Mouse (Mus musculus): ENCODE data around the gene Spg11.
"Not testable (repeated sequence)": the region's sequence is repeated elsewhere in the genome, so short reads cannot be mapped to it uniquely, and the experiment has no call there.

The Spg11 gene

GRCm38 (mm10) chr2:122145756-122146155, 27.6 kb upstream of the Spg11 start:
- no peak for DNase-seq (ENCODE audit: low read depth, low spot score)

GRCm38 (mm10) chr2:122143111-122143510, 24.9 kb upstream of the Spg11 start:
- DNase-seq (ENCODE audit: low read depth, low spot score), result no peak

GRCm38 (mm10) chr2:122141332-122141967, 23.3 kb upstream of the Spg11 start:
- no peak for DNase-seq (ENCODE audit: low read depth, low spot score)

GRCm38 (mm10) chr2:122140815-122141214, 22.6 kb upstream of the Spg11 start:
- DNase-seq (ENCODE audit: low read depth, low spot score), result no peak

GRCm38 (mm10) chr2:122137839-122138465, 19.8 kb upstream of the Spg11 start:
- no peak for DNase-seq (ENCODE audit: low read depth, low spot score)

GRCm38 (mm10) chr2:122132618-122133017, 14.4 kb upstream of the Spg11 start:
- DNase-seq (ENCODE audit: low read depth, low spot score), result no peak

GRCm38 (mm10) chr2:122132078-122132477, 13.9 kb upstream of the Spg11 start:
- no peak for DNase-seq (ENCODE audit: low read depth, low spot score)

GRCm38 (mm10) chr2:122127635-122128034, 9.4 kb upstream of the Spg11 start:
- no peak for DNase-seq (ENCODE audit: low read depth, low spot score)

- DNase-seq (ENCODE audit: low read depth, low spot score), result no peak
Measured at GRCm38 (mm10) chr2:122126765-122127347, 8.7 kb upstream of the Spg11 start.

- no peak for DNase-seq (ENCODE audit: low read depth, low spot score)
Measured at GRCm38 (mm10) chr2:122125680-122126572, 7.7 kb upstream of the Spg11 start.

GRCm38 (mm10) chr2:122116888-122117287, 1.3 kb downstream of the Spg11 start:
- no peak for DNase-seq (ENCODE audit: low read depth, low spot score)

- DNase-seq (ENCODE audit: low read depth, low spot score), result no peak
Measured at GRCm38 (mm10) chr2:122109714-122110113, 8.5 kb downstream of the Spg11 start.

- DNase-seq (ENCODE audit: low read depth, low spot score), result no peak
Measured at GRCm38 (mm10) chr2:122108101-122108500, 10.1 kb downstream of the Spg11 start.

GRCm38 (mm10) chr2:122102070-122102469, 16.1 kb downstream of the Spg11 start:
- no peak for DNase-seq (ENCODE audit: low read depth, low spot score)

- DNase-seq (ENCODE audit: low read depth, low spot score), result not testable (repeated sequence)
Measured at GRCm38 (mm10) chr2:122097686-122098085, 20.5 kb downstream of the Spg11 start.

GRCm38 (mm10) chr2:122093844-122094243, 24.3 kb downstream of the Spg11 start:
- DNase-seq (ENCODE audit: low read depth, low spot score), result no peak

- no peak for DNase-seq (ENCODE audit: low read depth, low spot score)
Measured at GRCm38 (mm10) chr2:122086446-122086845, 31.7 kb downstream of the Spg11 start.

GRCm38 (mm10) chr2:122081728-122082456, 36.3 kb downstream of the Spg11 start:
- DNase-seq (ENCODE audit: low read depth, low spot score), result no peak

GRCm38 (mm10) chr2:122069922-122070321, 48.3 kb downstream of the Spg11 start:
- no peak for DNase-seq (ENCODE audit: low read depth, low spot score)

GRCm38 (mm10) chr2:122069144-122069912, 48.9 kb downstream of the Spg11 start:
- no peak for DNase-seq (ENCODE audit: low read depth, low spot score)

- DNase-seq (ENCODE audit: low read depth, low spot score), result no peak
Measured at GRCm38 (mm10) chr2:122066241-122066640, 51.9 kb downstream of the Spg11 start.

All from brain, embryonic 18.5 days (tissue).